Mouse (Mus musculus) lung, postnatal 0 days (tissue): ENCODE measurements around the gene Kmt5b. TPM values are rescaled to one million over a fixed set of nuclear protein-coding genes. Genes with fewer than 3 reads are reported as not detected.
A peak's percentile ranks its signal among the peaks of the same experiment; 100 is the strongest.

Experiments used
- ATAC-seq: fragments of 200-750 bp; cut with Nextera tagmentation; 2 replicates; pipeline ENCODE4 v1.8.0; 2017; ENCODE audit warnings: moderate library complexity
- DNase-seq: peaks from one replicate; pipeline ENCODE4 v3.0.0-alpha.2; 2016; ENCODE audit warnings: low spot score
- H3K27ac ChIP-seq: fragments of 300-500 bp; sonication (generic); 2 replicates; pipeline ENCODE4 v1.5.1; 2014; ENCODE audit warnings: antibody characterized with exemption, mild to moderate bottlenecking, low read length, mixed read lengths
- H3K27me3 ChIP-seq: fragments of 300-500 bp; sonication (generic); replicated peaks from 2 replicates; pipeline ENCODE4 v1.6.1; 2014; ENCODE audit warnings: low read length, mixed read lengths; ENCODE audit not compliant: insufficient read depth
- H3K36me3 ChIP-seq: fragments of 300-500 bp; sonication (generic); 2 replicates; pipeline ENCODE4 v1.6.1; 2014; ENCODE audit warnings: low read length, mixed read lengths; ENCODE audit not compliant: insufficient read depth
- H3K4me1 ChIP-seq: fragments of 300-500 bp; sonication (generic); 2 replicates; pipeline ENCODE4 v1.6.1; 2014; ENCODE audit warnings: antibody characterized with exemption, low read depth, low read length, mixed read lengths; ENCODE audit not compliant: insufficient read depth
- H3K4me2 ChIP-seq: fragments of 300-500 bp; sonication (generic); replicated peaks from 2 replicates; pipeline ENCODE4 v1.6.1; 2014; ENCODE audit warnings: low read depth, mild to moderate bottlenecking, low read length, moderate library complexity, mixed read lengths
- H3K4me3 ChIP-seq: fragments of 300-500 bp; sonication (generic); 2 replicates; pipeline ENCODE4 v1.5.1; 2014; ENCODE audit warnings: low read depth, low read length
- H3K9ac ChIP-seq: fragments of 300-500 bp; sonication (generic); replicated peaks from 2 replicates; pipeline ENCODE4 v1.6.1; 2014; ENCODE audit warnings: low read depth, mild to moderate bottlenecking
- H3K9me3 ChIP-seq: fragments of 300-500 bp; sonication (generic); 2 replicates; pipeline ENCODE4 v1.6.1; 2016; ENCODE audit warnings: low read length, mixed read lengths
- CTCF ChIP-seq: IDR thresholded peaks from 2 replicates; pipeline ENCODE4 v1.5.1; 2016; ENCODE audit warnings: antibody characterized with exemption, mild to moderate bottlenecking
- EP300 ChIP-seq: IDR thresholded peaks from 2 replicates; pipeline ENCODE4 v1.6.1; 2016; ENCODE audit warnings: antibody characterized with exemption, mild to moderate bottlenecking, control low read depth
- WGBS: fragments of 180-500 bp; shearing (Covaris S2); extraction: QIAGEN DNeasy Blood & Tissue Kit; methylation state at CpG from one replicate; pipeline ENCODE4 v1.1.7; 2014; 5-methylcytosine and 5-hydroxymethylcytosine counted together
- polyA plus RNA-seq: library from polyadenylated mRNA; unstranded; fragments of >200 nt; fragmentation: Nextera tagmentation; extraction: Ambion mirVana; gene quantifications from 2 replicates; pipeline ENCODE4 v1.2.1, GENCODE M21; 2015

Kmt5b gene
- polyA plus RNA-seq, 1 experiment from 2014 or later, result 20.5 TPM

DNA sequence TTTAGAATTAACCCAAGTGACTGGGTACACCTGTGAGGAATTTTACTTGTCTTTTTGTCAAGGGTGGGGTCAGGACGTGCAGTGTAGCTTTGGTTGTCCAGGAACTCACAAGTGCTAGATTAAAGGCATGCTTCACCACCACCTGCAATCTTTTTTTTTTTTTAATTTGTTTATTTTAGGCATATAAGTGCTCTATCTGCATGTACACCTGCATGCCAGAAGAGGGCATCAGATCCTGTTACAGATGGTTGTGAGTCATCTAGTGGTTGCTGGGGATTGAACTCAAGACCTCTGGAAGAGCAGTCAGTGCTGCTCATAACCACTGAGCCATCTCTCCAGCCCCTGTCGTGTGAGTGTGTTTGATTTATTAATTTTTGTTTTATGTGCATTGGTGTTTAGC is 38.3 kb upstream of the Kmt5b start:
- Histone ChIP-seq H3K4me3 (no peak overlapping the region), H3K4me1 (no peaks in the 10 kb centered on the region), H3K36me3 (no peaks in the 10 kb centered on the region), H3K9me3 (no peaks in the 10 kb centered on the region), H3K27me3 (no peaks in the 10 kb centered on the region), H3K27ac (no peak overlapping the region), H3K4me2 (no peak overlapping the region), H3K9ac (no peak overlapping the region)
- no peak for ATAC-seq
- WGBS, result 46% methylated on average over 2 of the region's 2 CpGs
- peak; percentile 35 for TF ChIP-seq CTCF
- no peak for TF ChIP-seq EP300
- peak; percentile 17 for DNase-seq

- H3K9me3 ChIP-seq, result 0 out of 2 replicates have a peak, but pooled peaks cover 2% of the 10 kb centered on the region
- WGBS, result 78% methylated on average over 7 of the region's 7 CpGs
- TF ChIP-seq CTCF, result no peak
- no peak for TF ChIP-seq EP300
- no peak overlapping the region for H3K27ac ChIP-seq
- no peaks in the 10 kb centered on the region for H3K27me3 ChIP-seq
- H3K4me2 ChIP-seq, result no peak overlapping the region
- DNase-seq (no peak), ATAC-seq (no peak)
- no peak overlapping the region for H3K4me3 ChIP-seq
- no peak overlapping the region for H3K9ac ChIP-seq
- no peaks in the 10 kb centered on the region for H3K36me3 ChIP-seq
- H3K4me1 ChIP-seq, result no peaks in the 10 kb centered on the region
Measured at GRCm38 (mm10) chr19:3730781-3731646, 36.2 kb upstream of the Kmt5b start.

- TF ChIP-seq CTCF (no peak), EP300 (no peak)
- ATAC-seq (no peak), DNase-seq (no peak)
- Histone ChIP-seq H3K4me2 (no peak overlapping the region), H3K36me3 (no peaks in the 10 kb centered on the region), H3K9ac (no peak overlapping the region), H3K27me3 (no peaks in the 10 kb centered on the region), H3K9me3 (0 out of 2 replicates have a peak, but pooled peaks cover 2% of the 10 kb centered on the region), H3K27ac (no peak overlapping the region), H3K4me3 (no peak overlapping the region), H3K4me1 (no peaks in the 10 kb centered on the region)
- 88% methylated on average over 3 of the region's 3 CpGs for WGBS
Measured at GRCm38 (mm10) chr19:3736001-3736400, 31.2 kb upstream of the Kmt5b start.

GRCm38 (mm10) chr19:3739650-3740049 is 27.6 kb upstream of the Kmt5b start:
- no peak overlapping the region for H3K27ac ChIP-seq
- H3K9ac ChIP-seq, result no peak overlapping the region
- H3K9me3 ChIP-seq, result 0 out of 2 replicates have a peak, but pooled peaks cover 2% of the 10 kb centered on the region
- no peak overlapping the region for H3K4me2 ChIP-seq
- no peaks in the 10 kb centered on the region for H3K36me3 ChIP-seq
- TF ChIP-seq CTCF (no peak), EP300 (no peak)
- no peaks in the 10 kb centered on the region for H3K27me3 ChIP-seq
- DNase-seq, result no peak
- ATAC-seq, result no peak
- no peaks in the 10 kb centered on the region for H3K4me1 ChIP-seq
- 91% methylated on average over 7 of the region's 7 CpGs for WGBS
- no peak overlapping the region for H3K4me3 ChIP-seq

- Histone ChIP-seq H3K27ac (no peak overlapping the region), H3K27me3 (no peaks in the 10 kb centered on the region), H3K4me2 (no peak overlapping the region), H3K4me3 (no peak overlapping the region), H3K36me3 (no peaks in the 10 kb centered on the region), H3K4me1 (no peaks in the 10 kb centered on the region), H3K9ac (no peak overlapping the region), H3K9me3 (no peaks in the 10 kb centered on the region)
- TF ChIP-seq CTCF (no peak), EP300 (no peak)
- ATAC-seq (no peak), DNase-seq (no peak)
- 43% methylated on average over 4 of the region's 4 CpGs for WGBS
Measured at GRCm38 (mm10) chr19:3742716-3743115, 24.5 kb upstream of the Kmt5b start.

- Histone ChIP-seq H3K4me1 (no peaks in the 10 kb centered on the region), H3K4me3 (no peak overlapping the region), H3K27me3 (no peaks in the 10 kb centered on the region), H3K9me3 (no peaks in the 10 kb centered on the region), H3K4me2 (no peak overlapping the region), H3K27ac (no peak overlapping the region), H3K9ac (no peak overlapping the region), H3K36me3 (no peaks in the 10 kb centered on the region)
- TF ChIP-seq CTCF, result no peak
- ATAC-seq (no peak), DNase-seq (no peak)
- 85% methylated on average over 7 of the region's 7 CpGs for WGBS
Measured at GRCm38 (mm10) chr19:3743362-3743761, 23.9 kb upstream of the Kmt5b start.
